8 mouse cellular contexts compared by ENCODE assay signal in genomic region chr13:22035267-22036148, GRCm38 (mm10). TPM values are rescaled to one million over a fixed set of nuclear protein-coding genes. Genes with fewer than 3 reads are reported as not detected.
A peak's percentile ranks its signal among the peaks of the same experiment; 100 is the strongest.
DNase-seq lines count a peak whose midpoint lies in the region; ATAC-seq and TF ChIP-seq lines count a peak whose summit lies in the region.
"Not testable (repeated sequence)": the region's sequence is repeated elsewhere in the genome, so short reads cannot be mapped to it uniquely, and the experiment has no call there.

TSS of gene Hist1h2ah (minus strand) at chr13:22035568.
TSS of gene Hist1h2bk (plus strand) at chr13:22035870.

- peak within 1 kb of the TSS; percentile 69 for H3K9ac ChIP-seq in limb, embryonic 13.5 days
- H3K9ac ChIP-seq in midbrain, embryonic 15.5 days, result peak within 1 kb of the TSS; percentile 27; the same call in 1 of the 2 replicates

- H3K4me1 ChIP-seq in embryonic fibroblast, embryonic 13.5 days (ENCODE audit: control insufficient read depth, insufficient read depth, low read length), result not testable (repeated sequence)
- peaks cover 31% of the 10 kb centered on the region for H3K4me1 ChIP-seq in limb, embryonic 13.5 days
- peaks cover 21% of the 10 kb centered on the region for H3K4me1 ChIP-seq in midbrain, embryonic 15.5 days

- peak; percentile 56 for TF ChIP-seq POLR2A in embryonic fibroblast, embryonic 13.5 days (IDR thresholded peaks at IDR 0.05; ENCODE audit: low read depth, low read length)

- H3K9me3 ChIP-seq in limb, embryonic 13.5 days; midbrain, embryonic 15.5 days: not testable (repeated sequence)

- peak; percentile 80 to 82 for DNase-seq in B cell, adult 2 months
- peak; percentile 97 for DNase-seq in brain, adult 2 months (ENCODE audit: low read depth, low spot score)
- DNase-seq in heart, adult 9 months (ENCODE audit: low spot score in 2 of 2), result peak; percentile 86 to 91
- peak; percentile 94 for DNase-seq in kidney, adult 9 months
- peak; percentile 53 to 63 for DNase-seq in spleen, adult 18-20 months

- WGBS in limb, embryonic 13.5 days, result under 1% methylated on average over 23 of the region's 69 CpGs
- WGBS in midbrain, embryonic 15.5 days, result under 1% methylated on average over 34 of the region's 69 CpGs

- not testable (repeated sequence) for H3K27me3 ChIP-seq in limb, embryonic 13.5 days; midbrain, embryonic 15.5 days (replicated peaks)

- H3K36me3 ChIP-seq in limb, embryonic 13.5 days; midbrain, embryonic 15.5 days (replicated peaks): not testable (repeated sequence)

- peak; percentile 98 for ATAC-seq in limb, embryonic 13.5 days (ENCODE audit: low FRiP score, low read depth)
- ATAC-seq in midbrain, embryonic 15.5 days (replicated peaks), result peak; percentile 99

- peak within 1 kb of the TSS; percentile 79 for H3K4me2 ChIP-seq in limb, embryonic 13.5 days (replicated peaks)
- H3K4me2 ChIP-seq in midbrain, embryonic 15.5 days, result peak within 1 kb of the TSS; percentile 63

- TF ChIP-seq CTCF in embryonic fibroblast, embryonic 13.5 days (IDR thresholded peaks at IDR 0.05; ENCODE audit: borderline replicate concordance, insufficient read depth, low read length), result not testable (repeated sequence)

- H3K4me3 ChIP-seq in embryonic fibroblast, embryonic 13.5 days (ENCODE audit: insufficient read depth, low read length), result peak within 1 kb of the TSS; percentile 76
- H3K4me3 ChIP-seq in limb, embryonic 13.5 days, result peak within 1 kb of the TSS; percentile 46
- peak within 1 kb of the TSS; percentile 42 for H3K4me3 ChIP-seq in midbrain, embryonic 15.5 days

- peak within 1 kb of the TSS; percentile 95 for H3K27ac ChIP-seq in embryonic fibroblast, embryonic 13.5 days (ENCODE audit: insufficient read depth, low read length)
- peak within 1 kb of the TSS; percentile 90 for H3K27ac ChIP-seq in limb, embryonic 13.5 days
- H3K27ac ChIP-seq in midbrain, embryonic 15.5 days, result peak within 1 kb of the TSS; percentile 71

RNA-seq across cellular contexts. Expression of gene Hist1h2ah, which starts in this region (rescaled TPM):
- polyA plus RNA-seq in embryonic fibroblast, embryonic 13.5 days (2011; ENCODE audit: insufficient read length, low read depth, missing spikeins), result 1.3 TPM in 1 of 2 replicates, not detected in the other
- 8.8 and 11.8 TPM in 2 replicates for polyA plus RNA-seq in limb, embryonic 13.5 days (2015; fragmentation: Nextera tagmentation; extraction: Ambion mirVana)
- 1.9 TPM in 1 of 2 replicates, not detected in the other for polyA plus RNA-seq in midbrain, embryonic 15.5 days (2015; fragmentation: Nextera tagmentation; extraction: Ambion mirVana)

RNA-seq across cellular contexts. Expression of gene Hist1h2bk, which starts in this region (rescaled TPM):
- polyA plus RNA-seq in embryonic fibroblast, embryonic 13.5 days (2011; ENCODE audit: insufficient read length, low read depth, missing spikeins), result 16.3 and 22.3 TPM in 2 replicates
- polyA plus RNA-seq in limb, embryonic 13.5 days (2015; fragmentation: Nextera tagmentation; extraction: Ambion mirVana), result 14.4 and 16.2 TPM in 2 replicates
- 0.54 and 0.63 TPM in 2 replicates for polyA plus RNA-seq in midbrain, embryonic 15.5 days (2015; fragmentation: Nextera tagmentation; extraction: Ambion mirVana)

Comparison
In these comparisons a context has a peak if more than half of its experiments do, and no peak if none do; other contexts are left out.
1. Peak in every context shown above with its lines: DNase-seq, ATAC-seq, H3K4me3 ChIP-seq and H3K27ac ChIP-seq.